Mouse (Mus musculus): Measurements from ENCODE around the gene Nodal. TPM values are rescaled to one million over a fixed set of nuclear protein-coding genes. Genes with fewer than 3 reads are reported as not detected.

Gene Nodal
- not detected in 2 replicates for total RNA-seq (2015; ENCODE audit: low replicate concordance)
- not detected in 2 replicates for total RNA-seq (2017; ENCODE audit: low replicate concordance)

GRCm38 (mm10) chr10:61417672-61418071, at the start of gene Nodal:
Gene Nodal (plus strand): TSS chr10:61417972.
- no peak for ATAC-seq (replicated peaks; ENCODE audit: low FRiP score, poor library complexity, severe bottlenecking)

GRCm38 (mm10) chr10:61369755-61370154, 48.0 kb upstream of the Nodal start:
- no peak for ATAC-seq (replicated peaks; ENCODE audit: low FRiP score, poor library complexity, severe bottlenecking)

GRCm38 (mm10) chr10:61370273-61370979, 47.3 kb upstream of the Nodal start:
- ATAC-seq (replicated peaks; ENCODE audit: low FRiP score, poor library complexity, severe bottlenecking): no peak

GRCm38 (mm10) chr10:61371884-61372584, 45.7 kb upstream of the Nodal start:
- no peak for ATAC-seq (replicated peaks; ENCODE audit: low FRiP score, poor library complexity, severe bottlenecking)

GRCm38 (mm10) chr10:61372585-61372923, 45.2 kb upstream of the Nodal start:
- no peak for ATAC-seq (replicated peaks; ENCODE audit: low FRiP score, poor library complexity, severe bottlenecking)

GRCm38 (mm10) chr10:61374076-61374475, 43.7 kb upstream of the Nodal start:
- no peak for ATAC-seq (replicated peaks; ENCODE audit: low FRiP score, poor library complexity, severe bottlenecking)

- ATAC-seq (replicated peaks; ENCODE audit: low FRiP score, poor library complexity, severe bottlenecking): no peak
Observed at GRCm38 (mm10) chr10:61374771-61375481, 42.8 kb upstream of the Nodal start.

- ATAC-seq (replicated peaks; ENCODE audit: low FRiP score, poor library complexity, severe bottlenecking): no peak
Observed at GRCm38 (mm10) chr10:61378050-61378449, 39.7 kb upstream of the Nodal start.

- no peak for ATAC-seq (replicated peaks; ENCODE audit: low FRiP score, poor library complexity, severe bottlenecking)
Observed at GRCm38 (mm10) chr10:61378698-61379097, 39.1 kb upstream of the Nodal start.

GRCm38 (mm10) chr10:61379340-61380040, 38.3 kb upstream of the Nodal start:
- ATAC-seq (replicated peaks; ENCODE audit: low FRiP score, poor library complexity, severe bottlenecking): no peak

GRCm38 (mm10) chr10:61380186-61380585, 37.6 kb upstream of the Nodal start:
- ATAC-seq (replicated peaks; ENCODE audit: low FRiP score, poor library complexity, severe bottlenecking): no peak

- ATAC-seq (replicated peaks; ENCODE audit: low FRiP score, poor library complexity, severe bottlenecking): no peak
Observed at GRCm38 (mm10) chr10:61381823-61382222, 35.9 kb upstream of the Nodal start.

GRCm38 (mm10) chr10:61382281-61382731, 35.5 kb upstream of the Nodal start:
- no peak for ATAC-seq (replicated peaks; ENCODE audit: low FRiP score, poor library complexity, severe bottlenecking)

- no peak for ATAC-seq (replicated peaks; ENCODE audit: low FRiP score, poor library complexity, severe bottlenecking)
Observed at GRCm38 (mm10) chr10:61383021-61383714, 34.6 kb upstream of the Nodal start, which contains the start of gene Pald1. Gene Pald1 (minus strand): TSS chr10:61383530.

GRCm38 (mm10) chr10:61383715-61384047, 34.1 kb upstream of the Nodal start:
- no peak for ATAC-seq (replicated peaks; ENCODE audit: low FRiP score, poor library complexity, severe bottlenecking)

GRCm38 (mm10) chr10:61385174-61385573, 32.6 kb upstream of the Nodal start:
- ATAC-seq (replicated peaks; ENCODE audit: low FRiP score, poor library complexity, severe bottlenecking): no peak

GRCm38 (mm10) chr10:61386284-61386683, 31.5 kb upstream of the Nodal start:
- no peak for ATAC-seq (replicated peaks; ENCODE audit: low FRiP score, poor library complexity, severe bottlenecking)

GRCm38 (mm10) chr10:61389020-61389419, 28.8 kb upstream of the Nodal start:
- no peak for ATAC-seq (replicated peaks; ENCODE audit: low FRiP score, poor library complexity, severe bottlenecking)

- ATAC-seq (replicated peaks; ENCODE audit: low FRiP score, poor library complexity, severe bottlenecking): no peak
Observed at GRCm38 (mm10) chr10:61390148-61390547, 27.6 kb upstream of the Nodal start.

- no peak for ATAC-seq (replicated peaks; ENCODE audit: low FRiP score, poor library complexity, severe bottlenecking)
Observed at GRCm38 (mm10) chr10:61392584-61392983, 25.2 kb upstream of the Nodal start.

All from erythroid progenitor cell, adult 5-6 weeks (primary cell).